Mouse (Mus musculus) myocyte (in vitro differentiated cells): ENCODE results near the gene Sumo1. TPM values are rescaled to one million over a fixed set of nuclear protein-coding genes. Genes with fewer than 3 reads are reported as not detected.

Experiments used
- H3K27me3 ChIP-seq: one replicate; pipeline ENCODE4 v1.6.1; 2011; ENCODE audit not compliant: control insufficient read depth, insufficient read depth, insufficient read length
- H3K36me3 ChIP-seq: one replicate; pipeline ENCODE4 v1.6.1; 2011; ENCODE audit not compliant: control insufficient read depth, insufficient read depth
- H3K4me2 ChIP-seq: one replicate; pipeline ENCODE4 v1.6.1; 2011; ENCODE audit warnings: low read depth, control low read depth
- H3K4me3 ChIP-seq: one replicate; pipeline ENCODE4 v1.5.1; 2011; ENCODE audit warnings: mild to moderate bottlenecking, control low read depth, moderate library complexity
- H3K79me2 ChIP-seq: one replicate; pipeline ENCODE4 v1.6.1; 2011; ENCODE audit not compliant: control insufficient read depth, insufficient read depth
- H3ac ChIP-seq: one replicate; pipeline ENCODE4 v1.6.1; 2011; ENCODE audit not compliant: control insufficient read depth, insufficient read length
- CEBPB ChIP-seq: IDR thresholded peaks from 2 replicates; pipeline ENCODE4 v1.6.1; 2011; ENCODE audit warnings: mild to moderate bottlenecking, moderate library complexity; ENCODE audit not compliant: poor library complexity, insufficient read depth, severe bottlenecking
- E2F4 ChIP-seq: IDR thresholded peaks from one replicate; pipeline ENCODE4 v1.6.1; 2011; ENCODE audit warnings: mild to moderate bottlenecking, control low read depth, moderate library complexity; ENCODE audit not compliant: insufficient read depth
- MAX ChIP-seq: IDR thresholded peaks from one replicate; pipeline ENCODE4 v1.6.1; 2011; ENCODE audit warnings: low read depth, mild to moderate bottlenecking, control low read depth
- MYOD1 ChIP-seq, 3 experiments: IDR thresholded peaks; one replicate each; pipeline ENCODE4 v1.6.1; 2011; ENCODE audit warnings: control low read depth in 2 of 3, low read depth in 2 of 3, mild to moderate bottlenecking in 2 of 3, moderate library complexity in 1 of 3; ENCODE audit not compliant: insufficient read length in 2 of 3, control insufficient read depth in 1 of 3
- MYOG ChIP-seq, 3 experiments: IDR thresholded peaks; one replicate each; pipeline ENCODE4 v1.6.1; 2011; ENCODE audit warnings: control low read depth in 2 of 3, low read depth in 2 of 3, mild to moderate bottlenecking in 2 of 3; ENCODE audit not compliant: insufficient read length in 2 of 3, control insufficient read depth in 1 of 3, insufficient read depth in 1 of 3
- POLR2A ChIP-seq: IDR thresholded peaks from one replicate; pipeline ENCODE4 v1.6.1; 2011; ENCODE audit warnings: low read depth, mild to moderate bottlenecking, control low read depth, moderate library complexity; ENCODE audit not compliant: insufficient read length
- POLR2AphosphoS2 ChIP-seq: IDR thresholded peaks from one replicate; pipeline ENCODE4 v1.6.1; 2011; ENCODE audit warnings: low read depth, control low read depth; ENCODE audit not compliant: insufficient read length
- REST ChIP-seq: IDR thresholded peaks from one replicate; pipeline ENCODE4 v1.6.1; 2011; ENCODE audit warnings: mild to moderate bottlenecking, control low read depth, moderate library complexity; ENCODE audit not compliant: insufficient read depth, insufficient read length
- SRF ChIP-seq: IDR thresholded peaks from one replicate; pipeline ENCODE4 v1.6.1; 2011; ENCODE audit warnings: low read depth; ENCODE audit not compliant: control insufficient read depth, insufficient read length
- TCF12 ChIP-seq: IDR thresholded peaks from one replicate; pipeline ENCODE4 v1.6.1; 2011; ENCODE audit warnings: mild to moderate bottlenecking, control low read depth; ENCODE audit not compliant: poor library complexity, insufficient read depth, severe bottlenecking
- TCF3 ChIP-seq: IDR thresholded peaks from one replicate; pipeline ENCODE4 v1.6.1; 2011; ENCODE audit warnings: low read depth, control low read depth; ENCODE audit not compliant: insufficient read length
- USF1 ChIP-seq: IDR thresholded peaks from one replicate; pipeline ENCODE4 v1.6.1; 2011; ENCODE audit warnings: low read depth, mild to moderate bottlenecking, control low read depth, moderate library complexity
- polyA plus RNA-seq: library from polyadenylated mRNA; unstranded; fragments of >200 nt; fragmentation: generic; extraction: Trizol; gene quantifications from one replicate; pipeline ENCODE4 v1.2.1, GENCODE M21; 2012; ENCODE audit warnings: missing spikeins

The Sumo1 gene
- polyA plus RNA-seq, 1 experiment: 82.8 TPM

DNA sequence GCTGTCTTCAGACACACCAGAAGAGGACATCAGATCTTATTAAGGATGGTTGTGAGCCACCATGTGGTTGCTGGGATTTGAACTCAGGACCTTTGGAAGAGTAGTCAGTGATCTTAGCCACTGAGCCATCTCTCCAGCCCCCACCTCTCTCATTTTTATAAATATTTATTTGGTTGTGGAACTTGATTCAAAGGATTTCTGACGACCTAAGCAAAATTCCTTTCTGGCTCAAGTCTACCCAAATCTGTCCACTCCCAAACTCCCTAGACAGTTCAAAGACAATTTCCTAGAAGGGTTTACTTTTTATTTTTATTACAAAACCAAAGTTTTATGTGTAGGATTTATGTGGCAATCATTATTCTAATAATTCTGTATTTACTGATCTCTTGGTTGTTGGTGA, 81.4 kb downstream of the Sumo1 start:
- H3K79me2 ChIP-seq: no peaks in the 10 kb centered on the region
- no peak overlapping the region for H3K4me3 ChIP-seq
- no peak overlapping the region for H3K4me2 ChIP-seq
- no peaks in the 10 kb centered on the region for H3K27me3 ChIP-seq
- TF ChIP-seq CEBPB (no peak), MAX (no peak), SRF (no peak), TCF12 (no peak), MYOG (IDR thresholded peaks at IDR 0.05; ENCODE audit: control insufficient read depth in 1 of 3, insufficient read depth in 1 of 3, insufficient read length in 2 of 3, low read depth in 2 of 3) (no peak), E2F4 (no peak), MYOD1 (IDR thresholded peaks at IDR 0.05; ENCODE audit: control insufficient read depth in 1 of 3, insufficient read length in 2 of 3, low read depth in 2 of 3) (no peak), REST (no peak), TCF3 (no peak), POLR2A (no peak), POLR2AphosphoS2 (no peak), USF1 (no peak)
- no peaks in the 10 kb centered on the region for H3K36me3 ChIP-seq
- H3ac ChIP-seq: no peak overlapping the region

DNA sequence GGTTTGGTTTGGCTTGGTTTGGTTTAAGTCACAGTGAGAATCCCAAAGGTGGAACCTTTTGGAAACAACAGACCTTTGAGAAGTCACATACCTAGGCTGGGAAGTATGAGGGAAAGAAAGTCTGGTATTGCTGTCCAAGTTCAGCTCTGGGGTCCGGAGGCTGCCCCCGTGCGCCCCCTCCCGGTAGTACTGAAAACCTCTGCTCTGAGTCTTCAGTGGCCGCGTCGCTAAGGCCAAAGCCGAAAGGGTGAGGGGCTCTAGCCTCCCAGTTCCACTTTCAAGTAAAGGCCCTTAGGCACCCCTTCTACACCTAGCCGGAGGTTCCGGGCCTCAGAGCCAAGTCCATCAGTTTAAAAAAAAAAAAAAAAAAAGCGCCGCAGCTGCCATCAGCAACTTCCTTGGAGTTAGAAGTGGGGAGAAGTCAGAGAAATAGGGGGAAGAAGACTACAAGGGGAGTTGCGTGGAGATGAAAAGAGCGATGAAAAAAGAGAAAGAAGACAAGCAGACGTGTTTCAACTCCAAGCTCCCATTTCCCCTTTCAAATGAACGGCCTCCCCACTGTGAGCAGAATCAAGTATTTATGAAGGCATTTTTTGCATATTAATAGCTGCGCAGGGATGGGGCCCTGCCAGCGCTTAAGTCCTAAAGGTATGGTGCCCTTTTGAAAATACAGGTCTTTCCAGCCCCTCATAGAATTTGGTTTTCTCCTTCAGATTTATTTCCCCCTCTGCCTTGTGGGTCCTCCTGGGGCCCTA, 85.8 kb downstream of the Sumo1 start:
- no peak overlapping the region for H3ac ChIP-seq
- TF ChIP-seq E2F4: no peak
- no peak for TF ChIP-seq POLR2AphosphoS2
- no peak for TF ChIP-seq USF1
- TF ChIP-seq MAX: no peak
- TF ChIP-seq SRF: no peak
- TF ChIP-seq MYOG (IDR thresholded peaks at IDR 0.05; ENCODE audit: control insufficient read depth in 1 of 3, insufficient read depth in 1 of 3, insufficient read length in 2 of 3, low read depth in 2 of 3): no peak
- no peak overlapping the region for H3K4me3 ChIP-seq

DNA sequence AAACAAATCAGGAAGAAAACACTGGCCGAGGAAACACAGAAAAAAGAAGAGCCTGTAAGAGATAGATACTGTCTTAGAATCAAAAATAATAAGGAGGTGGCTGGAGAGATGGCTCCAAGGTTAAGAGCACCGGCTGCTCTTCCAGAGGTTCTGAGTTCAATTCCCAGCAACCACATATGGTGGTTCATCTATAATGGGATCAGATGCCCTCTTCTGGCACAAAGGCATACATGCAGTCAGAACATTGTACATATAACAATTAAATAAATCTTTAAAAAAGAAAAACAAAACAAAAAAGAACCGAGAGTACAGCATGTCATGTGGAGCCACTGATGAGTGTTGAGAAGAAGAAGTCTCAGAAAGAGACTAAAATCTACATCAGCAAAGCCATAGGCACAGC, 89.8 kb downstream of the Sumo1 start:
- H3K27me3 ChIP-seq: no peaks in the 10 kb centered on the region
- H3K79me2 ChIP-seq: no peaks in the 10 kb centered on the region
- no peak overlapping the region for H3ac ChIP-seq
- H3K4me2 ChIP-seq: no peak overlapping the region
- H3K36me3 ChIP-seq: no peaks in the 10 kb centered on the region
- H3K4me3 ChIP-seq: no peak overlapping the region
- no peak for TF ChIP-seq MYOG (IDR thresholded peaks at IDR 0.05; ENCODE audit: control insufficient read depth in 1 of 3, insufficient read depth in 1 of 3, insufficient read length in 2 of 3, low read depth in 2 of 3)
- TF ChIP-seq SRF: no peak
- TF ChIP-seq TCF12: no peak
- no peak for TF ChIP-seq MAX
- TF ChIP-seq E2F4: no peak
- no peak for TF ChIP-seq REST
- TF ChIP-seq USF1: no peak
- no peak for TF ChIP-seq POLR2A
- TF ChIP-seq CEBPB: no peak
- TF ChIP-seq MYOD1 (IDR thresholded peaks at IDR 0.05; ENCODE audit: control insufficient read depth in 1 of 3, insufficient read length in 2 of 3, low read depth in 2 of 3): no peak
- no peak for TF ChIP-seq POLR2AphosphoS2
- TF ChIP-seq TCF3: no peak

More for the DNA sequence above, 85.8 kb downstream of the Sumo1 start:
- no peaks in the 10 kb centered on the region for H3K79me2 ChIP-seq
- no peaks in the 10 kb centered on the region for H3K36me3 ChIP-seq
- H3K27me3 ChIP-seq: no peaks in the 10 kb centered on the region
- peak overlapping the region; percentile 40 for H3K4me2 ChIP-seq

DNA sequence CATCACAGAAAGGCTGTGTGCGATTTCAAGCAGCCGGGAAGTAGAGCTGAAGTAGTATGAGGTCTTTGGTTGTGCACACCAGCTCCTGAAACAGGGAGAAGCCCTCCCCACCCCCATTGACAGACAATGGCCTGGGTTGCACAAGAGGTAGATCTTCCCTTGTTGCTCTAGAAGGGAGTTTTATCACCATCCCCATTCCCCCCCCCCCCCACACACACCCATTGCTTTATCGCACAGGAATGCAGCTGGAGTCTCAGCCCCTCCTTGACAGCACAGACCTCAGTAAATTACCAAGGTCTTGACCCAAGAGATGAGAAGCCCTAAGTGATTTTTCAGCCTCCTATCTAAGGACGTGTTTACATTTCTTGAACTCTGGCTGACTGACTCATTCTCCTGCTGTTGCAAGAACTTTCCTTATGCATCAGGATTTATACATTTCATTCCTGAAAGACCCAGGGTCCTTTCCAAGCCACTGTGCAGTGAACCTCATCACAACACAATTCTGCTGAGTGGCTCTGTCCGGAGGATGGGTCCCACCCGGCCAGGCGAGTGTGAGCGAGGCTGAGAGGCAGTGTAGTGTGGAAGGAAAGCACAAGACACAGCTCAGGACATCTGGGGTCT, 90.4 kb downstream of the Sumo1 start:
- H3K27me3 ChIP-seq: no peaks in the 10 kb centered on the region
- no peak overlapping the region for H3ac ChIP-seq
- H3K4me2 ChIP-seq: peak overlapping the region; percentile 39
- H3K36me3 ChIP-seq: no peaks in the 10 kb centered on the region
- no peaks in the 10 kb centered on the region for H3K79me2 ChIP-seq
- TF ChIP-seq MYOD1 (IDR thresholded peaks at IDR 0.05; ENCODE audit: control insufficient read depth in 1 of 3, insufficient read length in 2 of 3, low read depth in 2 of 3) (no peak), CEBPB (peak; percentile 58)
- H3K4me3 ChIP-seq: no peak overlapping the region

DNA sequence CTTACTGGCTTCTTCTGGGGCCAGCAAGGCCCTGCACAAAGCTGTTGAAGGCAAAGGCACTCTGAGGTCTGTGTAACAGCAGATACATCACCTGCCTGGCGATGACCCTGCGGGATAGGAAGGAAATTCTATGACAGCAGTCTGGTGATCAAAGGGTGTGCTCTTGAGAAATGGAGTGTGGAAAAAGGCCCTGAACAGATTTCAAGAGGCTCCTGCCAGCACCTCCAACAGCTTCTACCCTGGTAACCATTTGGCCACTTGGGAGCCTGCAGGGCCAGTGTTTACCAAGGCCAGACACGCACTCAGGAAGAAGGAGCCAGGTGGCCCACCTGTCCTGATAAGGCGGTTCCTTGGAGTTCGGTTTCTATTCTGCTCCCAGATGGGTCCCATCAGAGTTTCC, 91.3 kb downstream of the Sumo1 start:
- no peaks in the 10 kb centered on the region for H3K27me3 ChIP-seq
- no peaks in the 10 kb centered on the region for H3K36me3 ChIP-seq
- TF ChIP-seq TCF3 (no peak), CEBPB (no peak), MAX (no peak), TCF12 (no peak), SRF (no peak), POLR2A (no peak), MYOD1 (IDR thresholded peaks at IDR 0.05; ENCODE audit: control insufficient read depth in 1 of 3, insufficient read length in 2 of 3, low read depth in 2 of 3) (no peak), REST (no peak), USF1 (no peak), POLR2AphosphoS2 (no peak), E2F4 (no peak), MYOG (IDR thresholded peaks at IDR 0.05; ENCODE audit: control insufficient read depth in 1 of 3, insufficient read depth in 1 of 3, insufficient read length in 2 of 3, low read depth in 2 of 3) (no peak)
- no peak overlapping the region for H3K4me3 ChIP-seq
- H3ac ChIP-seq: no peak overlapping the region
- peak overlapping the region; percentile 33 for H3K4me2 ChIP-seq
- H3K79me2 ChIP-seq: no peaks in the 10 kb centered on the region
